Mouse (Mus musculus): ENCODE measurements around the gene Gm17949. TPM values are rescaled to one million over a fixed set of nuclear protein-coding genes. Genes with fewer than 3 reads are reported as not detected.

The Gm17949 gene
- polyA plus RNA-seq, 1 experiment from 2014 or later: 0.47 TPM

DNA sequence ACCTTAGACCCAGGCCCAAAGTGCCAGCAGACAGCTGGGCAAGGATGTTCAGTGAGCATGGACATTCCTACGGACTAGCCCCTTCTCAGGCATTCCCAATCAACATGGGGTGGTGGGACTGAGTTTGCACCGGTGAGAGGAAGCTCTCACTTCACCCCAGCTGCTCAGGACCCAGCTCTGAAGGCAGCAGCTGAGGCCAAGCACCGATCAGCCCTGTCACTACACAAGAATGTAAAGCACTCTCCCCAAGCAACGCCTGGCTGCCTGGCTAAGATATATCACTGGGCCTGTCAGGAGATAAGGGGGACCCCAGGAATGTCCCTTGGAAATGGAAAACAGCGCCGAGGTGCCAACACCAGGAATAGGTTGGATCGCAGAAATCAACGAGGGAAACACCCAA lies 10.0 kb upstream of the Gm17949 start:
- 81% methylated on average over 8 of the region's 8 CpGs for WGBS
- H3K4me2 ChIP-seq (ENCODE audit: low read length): no peak overlapping the region
- H3K9ac ChIP-seq (replicated peaks; ENCODE audit: low read depth, low read length): no peak overlapping the region
- no peaks in the 10 kb centered on the region for H3K9me3 ChIP-seq (ENCODE audit: control insufficient read depth, low read length)
- no peak overlapping the region for H3K4me3 ChIP-seq (replicated peaks; ENCODE audit: low read length)
- H3K4me1 ChIP-seq (replicated peaks; ENCODE audit: control insufficient read depth, insufficient read depth, low read length): peaks cover 8% of the 10 kb centered on the region
- no peaks in the 10 kb centered on the region for H3K27me3 ChIP-seq (replicated peaks; ENCODE audit: control insufficient read depth, insufficient read depth, low read length)
- peaks cover 24% of the 10 kb centered on the region for H3K36me3 ChIP-seq (ENCODE audit: control insufficient read depth, insufficient read depth)
- no peak overlapping the region for H3K27ac ChIP-seq (ENCODE audit: low read length)
- no peak for ATAC-seq

DNA sequence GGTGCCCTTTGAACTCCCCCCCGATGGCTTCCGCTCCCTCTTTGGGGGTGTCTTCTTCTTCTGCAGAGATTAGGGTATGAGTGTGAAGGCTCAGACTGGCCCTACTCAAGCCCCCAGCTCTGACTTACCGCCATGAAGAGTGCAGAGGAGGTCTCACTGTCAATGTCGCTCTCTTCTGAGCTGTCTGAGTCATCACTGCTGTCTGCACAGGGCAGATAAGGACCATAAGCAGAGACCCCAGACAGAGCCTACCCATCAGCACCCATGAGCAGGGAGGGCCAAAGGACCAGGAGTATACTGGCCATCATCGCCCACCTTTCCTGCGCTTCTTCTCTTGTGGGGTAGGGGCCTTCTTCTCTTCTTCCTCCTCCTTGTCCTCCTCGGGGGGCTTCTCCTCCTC lies 7.3 kb upstream of the Gm17949 start:
- 96% methylated on average over 7 of the region's 7 CpGs for WGBS
- Histone ChIP-seq H3K4me2 (ENCODE audit: low read length) (no peak overlapping the region), H3K9ac (replicated peaks; ENCODE audit: low read depth, low read length) (no peak overlapping the region), H3K4me3 (replicated peaks; ENCODE audit: low read length) (no peak overlapping the region), H3K27me3 (replicated peaks; ENCODE audit: control insufficient read depth, insufficient read depth, low read length) (no peaks in the 10 kb centered on the region), H3K36me3 (ENCODE audit: control insufficient read depth, insufficient read depth) (peaks cover 37% of the 10 kb centered on the region), H3K27ac (ENCODE audit: low read length) (no peak overlapping the region), H3K4me1 (replicated peaks; ENCODE audit: control insufficient read depth, insufficient read depth, low read length) (no peaks in the 10 kb centered on the region), H3K9me3 (ENCODE audit: control insufficient read depth, low read length) (no peaks in the 10 kb centered on the region)
- ATAC-seq: no peak

DNA sequence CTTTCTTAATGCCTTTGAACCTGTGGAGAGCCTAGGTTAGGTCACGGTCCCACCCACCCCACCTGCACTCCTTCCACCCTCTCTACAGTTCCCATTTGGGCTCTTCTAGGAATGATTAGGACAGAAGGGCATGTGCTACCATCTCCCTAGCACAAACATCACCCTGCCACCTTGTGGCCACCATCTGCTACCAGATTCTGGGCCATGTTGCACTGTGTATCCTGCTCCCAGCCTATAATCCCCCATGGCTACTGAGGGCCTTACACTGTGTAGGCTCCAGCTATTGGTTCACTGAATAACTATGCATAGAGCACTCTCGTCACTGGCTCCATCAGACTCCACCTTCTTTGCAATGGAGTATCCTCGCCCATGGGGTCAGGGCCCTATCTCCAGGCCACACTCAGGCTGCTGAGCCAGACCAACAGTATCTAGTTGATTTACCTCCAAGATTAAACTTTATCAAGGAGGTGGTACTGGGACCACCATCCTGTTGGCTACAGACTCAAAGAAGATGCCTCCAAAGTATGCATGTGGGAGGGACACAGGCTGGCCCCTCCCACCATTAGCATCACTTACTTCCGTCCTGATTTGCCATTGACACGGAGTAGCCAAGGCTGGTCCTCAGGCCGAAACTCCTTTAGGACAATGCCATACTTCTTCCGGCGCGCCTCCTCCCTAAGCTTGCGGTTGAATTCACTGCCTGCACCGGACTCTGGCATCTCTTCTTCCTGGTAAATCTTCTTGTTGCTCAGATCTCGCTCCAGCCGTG lies 3.9 kb upstream of the Gm17949 start:
- ATAC-seq: no peak
- H3K27me3 ChIP-seq (replicated peaks; ENCODE audit: control insufficient read depth, insufficient read depth, low read length): no peaks in the 10 kb centered on the region
- no peak overlapping the region for H3K27ac ChIP-seq (ENCODE audit: low read length)
- no peak overlapping the region for H3K9ac ChIP-seq (replicated peaks; ENCODE audit: low read depth, low read length)
- WGBS: 94% methylated on average over 13 of the region's 13 CpGs
- no peaks in the 10 kb centered on the region for H3K9me3 ChIP-seq (ENCODE audit: control insufficient read depth, low read length)
- no peak overlapping the region for H3K4me2 ChIP-seq (ENCODE audit: low read length)
- H3K4me3 ChIP-seq (replicated peaks; ENCODE audit: low read length): no peak overlapping the region
- H3K36me3 ChIP-seq (ENCODE audit: control insufficient read depth, insufficient read depth): peaks cover 35% of the 10 kb centered on the region
- H3K4me1 ChIP-seq (replicated peaks; ENCODE audit: control insufficient read depth, insufficient read depth, low read length): peaks cover 12% of the 10 kb centered on the region

DNA sequence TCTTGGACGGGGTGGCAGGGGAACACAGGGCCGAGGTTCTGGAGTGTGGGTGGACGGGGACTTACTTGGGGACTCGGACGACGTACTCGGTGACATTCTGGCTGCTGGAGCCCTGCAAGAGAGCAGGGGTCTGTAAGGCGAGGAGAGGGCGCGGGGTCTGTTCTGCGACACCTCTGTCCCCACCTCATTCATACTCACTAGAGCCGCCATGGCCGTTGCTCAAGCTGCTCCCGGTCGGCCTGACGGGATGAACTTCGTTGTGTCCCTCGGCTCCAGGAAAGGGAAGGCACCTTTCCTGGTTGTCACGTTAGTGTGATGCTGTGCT lies 396 bp upstream of the Gm17949 start:
- Histone ChIP-seq H3K4me2 (ENCODE audit: low read length) (peak overlapping the region; percentile 92), H3K9ac (replicated peaks; ENCODE audit: low read depth, low read length) (peak overlapping the region; percentile 64), H3K36me3 (ENCODE audit: control insufficient read depth, insufficient read depth) (peaks cover 17% of the 10 kb centered on the region), H3K4me1 (replicated peaks; ENCODE audit: control insufficient read depth, insufficient read depth, low read length) (peaks cover 14% of the 10 kb centered on the region), H3K4me3 (replicated peaks; ENCODE audit: low read length) (peak overlapping the region; percentile 79), H3K27ac (ENCODE audit: low read length) (peak overlapping the region; percentile 81), H3K9me3 (ENCODE audit: control insufficient read depth, low read length) (no peaks in the 10 kb centered on the region), H3K27me3 (replicated peaks; ENCODE audit: control insufficient read depth, insufficient read depth, low read length) (no peaks in the 10 kb centered on the region)
- peak; percentile 49 for ATAC-seq
- WGBS: under 1% methylated on average over 19 of the region's 19 CpGs

DNA sequence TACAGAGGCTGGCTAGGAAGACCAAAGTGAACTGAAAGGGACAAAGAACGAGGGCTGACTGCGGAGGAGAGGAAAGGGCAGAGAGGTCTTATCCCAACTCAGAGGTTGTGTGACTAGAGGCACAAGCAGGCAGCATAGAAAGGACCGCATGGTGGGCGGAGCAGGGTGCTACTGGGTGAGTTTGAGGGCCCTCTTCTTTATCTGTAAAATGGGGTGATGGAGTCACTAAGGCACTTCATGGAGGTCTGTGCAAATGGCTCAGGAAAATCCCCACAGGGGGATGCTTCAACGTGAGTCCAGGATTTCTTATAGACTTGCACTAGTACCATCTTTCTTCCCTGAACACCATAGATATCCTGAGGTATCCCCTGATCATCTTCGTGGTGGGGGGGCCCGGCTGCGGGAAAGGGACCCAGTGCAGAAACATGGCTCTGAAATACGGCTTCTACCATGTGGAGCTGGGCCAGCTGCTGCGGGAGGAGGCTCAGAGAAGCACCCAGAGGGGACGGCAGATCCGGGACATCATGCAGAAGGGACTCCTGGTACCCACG lies 1.1 kb downstream of the Gm17949 start:
- 73% methylated on average over 13 of the region's 13 CpGs for WGBS
- Histone ChIP-seq H3K36me3 (ENCODE audit: control insufficient read depth, insufficient read depth) (peaks cover 3% of the 10 kb centered on the region), H3K4me1 (replicated peaks; ENCODE audit: control insufficient read depth, insufficient read depth, low read length) (peaks cover 14% of the 10 kb centered on the region), H3K4me2 (ENCODE audit: low read length) (peak overlapping the region; percentile 75), H3K4me3 (replicated peaks; ENCODE audit: low read length) (peak overlapping the region; percentile 79), H3K27ac (ENCODE audit: low read length) (peak overlapping the region; percentile 95), H3K9me3 (ENCODE audit: control insufficient read depth, low read length) (no peaks in the 10 kb centered on the region), H3K9ac (replicated peaks; ENCODE audit: low read depth, low read length) (no peak overlapping the region), H3K27me3 (replicated peaks; ENCODE audit: control insufficient read depth, insufficient read depth, low read length) (no peaks in the 10 kb centered on the region)
- no peak for ATAC-seq

DNA sequence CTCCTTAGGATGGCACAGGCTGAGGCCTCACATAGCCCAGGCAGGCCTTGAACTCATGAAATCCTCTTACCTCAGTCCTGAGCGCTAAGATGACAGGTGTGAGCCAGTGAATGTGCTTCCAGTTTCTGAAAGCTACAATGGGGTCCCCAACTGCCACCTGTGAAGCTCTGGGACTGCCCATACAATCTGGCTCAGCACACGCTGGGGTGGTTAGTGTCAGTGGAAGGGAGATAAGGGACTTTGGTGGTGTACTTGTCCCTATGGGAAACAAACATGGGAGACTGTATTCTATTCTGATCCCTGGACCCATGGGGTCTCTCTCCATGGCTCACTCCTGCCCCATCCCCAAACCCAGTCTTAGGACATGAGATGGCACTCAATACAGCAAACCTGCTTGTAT lies 8.4 kb downstream of the Gm17949 start:
- Histone ChIP-seq H3K4me3 (replicated peaks; ENCODE audit: low read length) (no peak overlapping the region), H3K4me1 (replicated peaks; ENCODE audit: control insufficient read depth, insufficient read depth, low read length) (no peaks in the 10 kb centered on the region), H3K27ac (ENCODE audit: low read length) (no peak overlapping the region), H3K4me2 (ENCODE audit: low read length) (no peak overlapping the region), H3K36me3 (ENCODE audit: control insufficient read depth, insufficient read depth) (peaks cover 23% of the 10 kb centered on the region), H3K9ac (replicated peaks; ENCODE audit: low read depth, low read length) (no peak overlapping the region), H3K9me3 (ENCODE audit: control insufficient read depth, low read length) (no peaks in the 10 kb centered on the region), H3K27me3 (replicated peaks; ENCODE audit: control insufficient read depth, insufficient read depth, low read length) (no peaks in the 10 kb centered on the region)
- 86% methylated on average over 2 of the region's 2 CpGs for WGBS
- no peak for ATAC-seq

DNA sequence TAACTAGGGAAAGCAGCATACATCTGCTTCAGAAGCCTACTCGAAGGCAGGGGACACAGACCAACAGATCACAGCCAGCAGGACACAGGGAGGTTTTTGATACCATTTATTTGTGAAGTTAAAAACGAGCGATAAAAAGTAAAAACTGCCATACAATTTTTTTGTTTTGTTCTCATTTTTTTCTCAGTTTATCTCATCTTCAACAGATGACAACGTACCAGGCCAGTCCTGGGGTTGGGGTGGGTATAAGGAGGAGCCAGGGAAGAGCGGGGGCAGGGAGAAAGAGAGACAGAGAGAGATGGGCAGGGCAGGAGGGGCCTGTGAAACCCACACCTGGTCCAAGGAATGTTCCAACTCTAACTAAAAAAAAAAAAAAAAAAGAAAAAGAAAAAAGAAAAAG lies 9.7 kb downstream of the Gm17949 start:
- H3K36me3 ChIP-seq (ENCODE audit: control insufficient read depth, insufficient read depth): peaks cover 34% of the 10 kb centered on the region
- no peak overlapping the region for H3K27ac ChIP-seq (ENCODE audit: low read length)
- H3K4me1 ChIP-seq (replicated peaks; ENCODE audit: control insufficient read depth, insufficient read depth, low read length): no peaks in the 10 kb centered on the region
- ATAC-seq: no peak
- H3K9me3 ChIP-seq (ENCODE audit: control insufficient read depth, low read length): no peaks in the 10 kb centered on the region
- H3K27me3 ChIP-seq (replicated peaks; ENCODE audit: control insufficient read depth, insufficient read depth, low read length): no peaks in the 10 kb centered on the region
- H3K4me3 ChIP-seq (replicated peaks; ENCODE audit: low read length): no peak overlapping the region
- no peak overlapping the region for H3K9ac ChIP-seq (replicated peaks; ENCODE audit: low read depth, low read length)
- no peak overlapping the region for H3K4me2 ChIP-seq (ENCODE audit: low read length)
- 92% methylated on average over 5 of the region's 5 CpGs for WGBS

DNA sequence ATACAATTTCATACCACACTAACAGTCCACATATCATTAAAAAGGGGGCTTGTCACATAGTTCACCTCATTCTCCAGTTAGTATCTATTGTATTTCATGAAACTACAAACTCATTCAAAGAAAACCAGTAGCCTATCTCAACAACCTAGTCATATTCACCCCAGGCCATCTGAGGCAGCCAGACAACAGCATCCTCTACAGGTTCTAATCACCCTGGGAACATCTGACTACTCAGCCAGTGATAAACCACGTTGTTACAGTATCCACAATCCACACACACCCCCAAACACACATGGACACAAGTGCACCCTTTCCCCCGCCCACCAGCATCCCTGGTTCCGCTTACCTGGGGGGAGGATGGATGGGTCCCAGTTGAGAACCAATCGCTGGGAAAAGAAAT lies 16.2 kb downstream of the Gm17949 start:
- 90% methylated on average over 4 of the region's 4 CpGs for WGBS

DNA sequence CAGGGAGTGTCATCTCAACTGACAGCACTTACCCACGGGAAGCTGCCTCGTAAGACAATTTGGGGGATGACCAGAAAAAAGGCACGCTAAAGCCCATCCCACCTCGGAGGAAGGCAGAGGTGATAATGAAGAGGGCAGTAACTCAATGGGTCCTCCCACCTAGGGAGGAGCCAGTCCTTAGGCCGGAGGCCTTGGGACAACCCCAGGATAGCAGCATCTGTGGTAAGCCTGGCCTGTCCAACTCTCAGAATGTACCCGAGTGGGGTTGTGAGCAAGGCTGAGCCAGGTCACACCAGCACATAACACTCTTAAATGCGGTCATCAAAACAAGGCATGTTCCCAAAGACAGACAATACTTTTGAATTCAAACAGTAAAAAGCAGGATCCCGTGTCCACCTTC lies 18.4 kb downstream of the Gm17949 start:
- no peak overlapping the region for H3K27ac ChIP-seq (ENCODE audit: low read length)
- H3K9ac ChIP-seq (replicated peaks; ENCODE audit: low read depth, low read length): peak overlapping the region; percentile 98; the same call in 1 of the 2 replicates
- peaks cover 14% of the 10 kb centered on the region for H3K36me3 ChIP-seq (ENCODE audit: control insufficient read depth, insufficient read depth)
- peak overlapping the region; percentile 62 for H3K4me2 ChIP-seq (ENCODE audit: low read length)
- whole genome bisulfite sequencing: 48% methylated on average over 8 of the region's 8 CpGs
- H3K27me3 ChIP-seq (replicated peaks; ENCODE audit: control insufficient read depth, insufficient read depth, low read length): no peaks in the 10 kb centered on the region
- ATAC-seq: no peak
- no peaks in the 10 kb centered on the region for H3K9me3 ChIP-seq (ENCODE audit: control insufficient read depth, low read length)
- peak overlapping the region; percentile 76 for H3K4me3 ChIP-seq (replicated peaks; ENCODE audit: low read length)
- peaks cover 16% of the 10 kb centered on the region for H3K4me1 ChIP-seq (replicated peaks; ENCODE audit: control insufficient read depth, insufficient read depth, low read length)

More for the DNA sequence above, 16.2 kb downstream of the Gm17949 start:
- no peak for ATAC-seq
- Histone ChIP-seq H3K27me3 (replicated peaks; ENCODE audit: control insufficient read depth, insufficient read depth, low read length) (no peaks in the 10 kb centered on the region), H3K9ac (replicated peaks; ENCODE audit: low read depth, low read length) (no peak overlapping the region), H3K4me3 (replicated peaks; ENCODE audit: low read length) (no peak overlapping the region), H3K4me2 (ENCODE audit: low read length) (no peak overlapping the region), H3K27ac (ENCODE audit: low read length) (no peak overlapping the region), H3K9me3 (ENCODE audit: control insufficient read depth, low read length) (no peaks in the 10 kb centered on the region), H3K4me1 (replicated peaks; ENCODE audit: control insufficient read depth, insufficient read depth, low read length) (peaks cover 13% of the 10 kb centered on the region), H3K36me3 (ENCODE audit: control insufficient read depth, insufficient read depth) (peaks cover 34% of the 10 kb centered on the region)

All from forebrain, embryonic 16.5 days (tissue).